Mouse (Mus musculus) stomach, embryonic 14.5 days (tissue): Measurements from ENCODE around the gene Negr1. TPM values are rescaled to one million over a fixed set of nuclear protein-coding genes. Genes with fewer than 3 reads are reported as not detected.
"Not testable (repeated sequence)": the region's sequence is repeated elsewhere in the genome, so short reads cannot be mapped to it uniquely, and the experiment has no call there.

Experiments used
- ATAC-seq: fragments of 200-750 bp; cut with Nextera tagmentation; 2 replicates; pipeline ENCODE4 v1.8.0; 2017; ENCODE audit warnings: low read depth, moderate TSS enrichment; ENCODE audit not compliant: insufficient number of reproducible peaks, insufficient read depth, low FRiP score
- H3K27ac ChIP-seq: fragments of 300-500 bp; sonication (generic); 2 replicates; pipeline ENCODE4 v1.5.1; 2014; ENCODE audit warnings: mild to moderate bottlenecking, low read length, moderate library complexity, mixed read lengths
- H3K27me3 ChIP-seq: fragments of 300-500 bp; sonication (generic); 2 replicates; pipeline ENCODE4 v1.6.1; 2014; ENCODE audit warnings: low read length, control low read depth, mixed read lengths; ENCODE audit not compliant: control insufficient read depth, insufficient read depth
- H3K36me3 ChIP-seq: fragments of 300-500 bp; sonication (generic); 2 replicates; pipeline ENCODE4 v1.6.1; 2014; ENCODE audit warnings: mild to moderate bottlenecking, control low read depth, low read length, moderate library complexity, mixed read lengths; ENCODE audit not compliant: control insufficient read depth, insufficient read depth
- H3K4me1 ChIP-seq: fragments of 300-500 bp; sonication (generic); 2 replicates; pipeline ENCODE4 v1.6.1; 2014; ENCODE audit warnings: low read length, control low read depth, mixed read lengths; ENCODE audit not compliant: control insufficient read depth, insufficient read depth
- H3K4me2 ChIP-seq: fragments of 300-500 bp; sonication (generic); replicated peaks from 2 replicates; pipeline ENCODE4 v1.6.1; 2014; ENCODE audit warnings: low read depth, low read length, control low read depth
- H3K4me3 ChIP-seq: fragments of 300-500 bp; sonication (generic); 2 replicates; pipeline ENCODE4 v1.5.1; 2014; ENCODE audit warnings: low read depth, low read length, control low read depth
- H3K9ac ChIP-seq: fragments of 300-500 bp; sonication (generic); replicated peaks from 2 replicates; pipeline ENCODE4 v1.6.1; 2014; ENCODE audit warnings: low read depth, mild to moderate bottlenecking, control low read depth, low read length, moderate library complexity, mixed read lengths
- H3K9me3 ChIP-seq: fragments of 300-500 bp; sonication (generic); 2 replicates; pipeline ENCODE4 v1.6.1; 2016; ENCODE audit warnings: low read depth, low read length, control low read depth; ENCODE audit not compliant: control insufficient read depth
- WGBS: fragments of 180-500 bp; shearing (Covaris S2); extraction: QIAGEN DNeasy Blood & Tissue Kit; methylation state at CpG from one replicate; pipeline ENCODE4 v1.1.7; 2014; 5-methylcytosine and 5-hydroxymethylcytosine counted together
- polyA plus RNA-seq: library from polyadenylated mRNA; unstranded; fragments of >200 nt; fragmentation: Nextera tagmentation; extraction: Ambion mirVana; gene quantifications from 2 replicates; pipeline ENCODE4 v1.2.1, GENCODE M21; 2014

Gene Negr1
- polyA plus RNA-seq, 1 experiment from 2014 or later = 9.8 TPM

GRCm38 (mm10) chr3:157031513-157032142 is 470.0 kb downstream of the Negr1 start:
- ATAC-seq = no peak
- no peak overlapping the region for H3K4me3 ChIP-seq
- H3K4me1 ChIP-seq = 0 out of 2 replicates have a peak, but pooled peaks cover 2% of the 10 kb centered on the region
- WGBS = 29% methylated on average over 4 of the region's 4 CpGs
- no peak overlapping the region for H3K27ac ChIP-seq
- H3K27me3 ChIP-seq = no peaks in the 10 kb centered on the region
- no peaks in the 10 kb centered on the region for H3K9me3 ChIP-seq
- no peaks in the 10 kb centered on the region for H3K36me3 ChIP-seq
- H3K9ac ChIP-seq = no peak overlapping the region
- no peak overlapping the region for H3K4me2 ChIP-seq

GRCm38 (mm10) chr3:157036016-157036415 is 474.4 kb downstream of the Negr1 start:
- no peak for ATAC-seq
- H3K9ac ChIP-seq = no peak overlapping the region
- no peaks in the 10 kb centered on the region for H3K36me3 ChIP-seq
- 0 out of 2 replicates have a peak, but pooled peaks cover 2% of the 10 kb centered on the region for H3K4me1 ChIP-seq
- H3K27ac ChIP-seq = no peak overlapping the region
- H3K4me3 ChIP-seq = no peak overlapping the region
- 54% methylated on average over 6 of the region's 6 CpGs for WGBS
- no peak overlapping the region for H3K4me2 ChIP-seq
- H3K9me3 ChIP-seq = no peaks in the 10 kb centered on the region
- H3K27me3 ChIP-seq = no peaks in the 10 kb centered on the region

- 56% methylated on average over 1 of the region's 1 CpGs for WGBS
- no peak overlapping the region for H3K9ac ChIP-seq
- H3K4me1 ChIP-seq = 0 out of 2 replicates have a peak, but pooled peaks cover 2% of the 10 kb centered on the region
- ATAC-seq = no peak
- H3K4me2 ChIP-seq = no peak overlapping the region
- no peaks in the 10 kb centered on the region for H3K9me3 ChIP-seq
- no peaks in the 10 kb centered on the region for H3K27me3 ChIP-seq
- H3K36me3 ChIP-seq = no peaks in the 10 kb centered on the region
- no peak overlapping the region for H3K4me3 ChIP-seq
- H3K27ac ChIP-seq = no peak overlapping the region
Observed at GRCm38 (mm10) chr3:157036568-157036967, 475.0 kb downstream of the Negr1 start.

- Histone ChIP-seq H3K9ac (no peak overlapping the region), H3K4me3 (no peak overlapping the region), H3K4me2 (no peak overlapping the region), H3K9me3 (no peaks in the 10 kb centered on the region), H3K27me3 (no peaks in the 10 kb centered on the region), H3K27ac (no peak overlapping the region), H3K36me3 (no peaks in the 10 kb centered on the region), H3K4me1 (0 out of 2 replicates have a peak, but pooled peaks cover 2% of the 10 kb centered on the region)
- WGBS = 55% methylated on average over 5 of the region's 5 CpGs
- ATAC-seq = no peak
Observed at GRCm38 (mm10) chr3:157040619-157041018, 479.0 kb downstream of the Negr1 start.

GRCm38 (mm10) chr3:157044565-157044964 is 483.0 kb downstream of the Negr1 start:
- Histone ChIP-seq H3K27me3 (no peaks in the 10 kb centered on the region), H3K27ac (no peak overlapping the region), H3K9ac (no peak overlapping the region), H3K36me3 (no peaks in the 10 kb centered on the region), H3K4me1 (no peaks in the 10 kb centered on the region), H3K4me2 (no peak overlapping the region), H3K9me3 (no peaks in the 10 kb centered on the region), H3K4me3 (no peak overlapping the region)
- WGBS = 85% methylated on average over 2 of the region's 2 CpGs
- no peak for ATAC-seq

- WGBS = 84% methylated on average over 2 of the region's 2 CpGs
- not testable (repeated sequence) for H3K27ac ChIP-seq, H3K27me3 ChIP-seq, H3K36me3 ChIP-seq, H3K9ac ChIP-seq, H3K9me3 ChIP-seq, H3K4me2 ChIP-seq, ATAC-seq, H3K4me1 ChIP-seq, H3K4me3 ChIP-seq
Observed at GRCm38 (mm10) chr3:157064438-157064837, 502.8 kb downstream of the Negr1 start.

- Histone ChIP-seq H3K36me3 (no peaks in the 10 kb centered on the region), H3K9me3 (no peaks in the 10 kb centered on the region), H3K4me2 (no peak overlapping the region), H3K27ac (no peak overlapping the region), H3K27me3 (no peaks in the 10 kb centered on the region), H3K4me1 (no peaks in the 10 kb centered on the region), H3K4me3 (no peak overlapping the region), H3K9ac (no peak overlapping the region)
- ATAC-seq = no peak
Observed at GRCm38 (mm10) chr3:157066331-157066730, 504.7 kb downstream of the Negr1 start.

- Histone ChIP-seq H3K9me3 (no peaks in the 10 kb centered on the region), H3K27ac (no peak overlapping the region), H3K4me1 (no peaks in the 10 kb centered on the region), H3K4me3 (no peak overlapping the region), H3K27me3 (no peaks in the 10 kb centered on the region), H3K36me3 (no peaks in the 10 kb centered on the region), H3K4me2 (no peak overlapping the region), H3K9ac (no peak overlapping the region)
- WGBS = 66% methylated on average over 2 of the region's 2 CpGs
- ATAC-seq = no peak
Observed at GRCm38 (mm10) chr3:157079250-157079965, 517.8 kb downstream of the Negr1 start.
